Mouse (Mus musculus) c-Kit-positive CD71-positive TER-119-negative erythroid progenitor cells, embryonic 14.5 days (primary cell): ENCODE measurements around the gene Nudt1.

Experiments used
- DNase-seq: peaks from one replicate; pipeline ENCODE4 v3.0.0-alpha.2; 2013; ENCODE audit warnings: low read depth

The Nudt1 gene

DNA sequence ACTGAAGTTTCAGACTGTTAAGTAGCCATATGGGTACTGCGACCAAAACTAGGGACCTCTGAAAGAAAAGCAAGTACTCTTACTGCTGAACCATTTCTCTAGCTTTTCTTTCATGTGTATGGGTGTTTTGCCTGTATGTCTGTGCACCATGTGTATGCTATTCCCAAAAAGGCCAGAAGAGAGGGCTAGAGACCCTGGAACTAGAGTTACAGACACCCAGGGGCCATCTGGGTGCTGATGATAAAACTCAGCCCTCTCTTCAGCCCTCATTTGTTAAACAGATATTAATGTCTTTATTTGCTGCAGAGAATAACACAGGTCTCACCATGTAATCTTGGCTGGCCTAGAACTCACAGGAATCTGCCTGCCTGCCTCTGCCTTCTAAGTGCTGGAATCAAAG is 63.0 kb downstream of the Nudt1 start:
- peak; percentile 41 for DNase-seq

DNA sequence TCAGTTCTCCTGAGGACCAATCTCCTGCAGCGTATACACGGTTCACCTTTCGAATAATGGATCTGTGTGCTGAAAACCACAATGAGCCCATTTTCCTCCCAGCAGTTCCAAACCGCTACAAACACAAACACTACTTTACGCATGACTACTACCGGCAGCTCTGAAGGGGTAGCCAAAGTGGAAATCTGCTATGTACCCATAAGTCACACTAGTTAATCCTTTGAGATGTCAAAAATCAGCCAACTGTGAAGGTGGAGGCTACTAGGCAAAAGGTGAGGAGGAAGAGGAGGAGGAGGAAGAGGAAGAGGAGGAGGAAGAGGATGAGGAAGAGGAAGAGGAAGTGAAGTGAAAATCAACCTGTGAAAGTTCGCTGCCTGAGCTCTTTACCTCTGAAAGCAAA is 65.8 kb downstream of the Nudt1 start:
- no peak for DNase-seq
